Mouse (Mus musculus) MEL (cell line): ENCODE results near the gene Atp5d. TPM values are rescaled to one million over a fixed set of nuclear protein-coding genes. Genes with fewer than 3 reads are reported as not detected.

Experiments used
- DNase-seq: peaks from one replicate; pipeline ENCODE4 v3.0.0; 2011; ENCODE audit warnings: low read depth, low spot score
- H3K27ac ChIP-seq: 2 replicates; pipeline ENCODE4 v1.5.1; 2012; ENCODE audit warnings: low read depth, mild to moderate bottlenecking, control low read depth, low read length, moderate library complexity; ENCODE audit not compliant: control insufficient read depth
- H3K27me3 ChIP-seq, 2 experiments: fragments of 150-350 bp in 1 of 2; sonication (generic) in 1 of 2; 2 replicates each; pipeline ENCODE4 v1.6.1; 2012; ENCODE audit warnings: low read length in 2 of 2, mild to moderate bottlenecking in 2 of 2, improper control_type of control experiment in 1 of 2, moderate library complexity in 1 of 2; ENCODE audit not compliant: insufficient read depth in 2 of 2, control insufficient read depth in 1 of 2
- H3K36me3 ChIP-seq, 2 experiments: 2 replicates each; pipeline ENCODE4 v1.6.1; 2012 to 2014; ENCODE audit warnings: low read length in 2 of 2, improper control_type of control experiment in 1 of 2, inconsistent platforms in 1 of 2, mild to moderate bottlenecking in 1 of 2; ENCODE audit not compliant: insufficient read depth in 2 of 2, control insufficient read depth in 1 of 2
- H3K4me1 ChIP-seq, 2 experiments: fragments of 150-350 bp in 1 of 2; sonication (generic) in 1 of 2; 2 replicates each; pipeline ENCODE4 v1.6.1; 2012; ENCODE audit warnings: low read length in 2 of 2, improper control_type of control experiment in 1 of 2, mild to moderate bottlenecking in 1 of 2; ENCODE audit not compliant: insufficient read depth in 2 of 2, control insufficient read depth in 1 of 2
- H3K4me3 ChIP-seq, 2 experiments: fragments of 150-350 bp in 1 of 2; sonication (generic) in 1 of 2; 2 replicates each; pipeline ENCODE4 v1.5.1; 2012; ENCODE audit warnings: low read depth in 2 of 2, low read length in 2 of 2, mild to moderate bottlenecking in 2 of 2, moderate library complexity in 2 of 2, control low read depth in 1 of 2, improper control_type of control experiment in 1 of 2; ENCODE audit not compliant: control insufficient read depth in 1 of 2, insufficient read depth in 1 of 2
- H3K79me2 ChIP-seq: 2 replicates; pipeline ENCODE4 v1.6.1; 2012; ENCODE audit warnings: mild to moderate bottlenecking, low read length, moderate library complexity; ENCODE audit not compliant: control insufficient read depth, poor library complexity, insufficient read depth
- H3K9ac ChIP-seq: 2 replicates; pipeline ENCODE4 v1.6.1; 2012; ENCODE audit warnings: low read depth, mild to moderate bottlenecking, control low read depth, low read length, moderate library complexity; ENCODE audit not compliant: control insufficient read depth, poor library complexity, severe bottlenecking
- H3K9me3 ChIP-seq: fragments of 150-350 bp; sonication (generic); replicated peaks from 2 replicates; pipeline ENCODE4 v1.6.1; 2012; ENCODE audit warnings: mild to moderate bottlenecking, low read length, improper control_type of control experiment, moderate library complexity; ENCODE audit not compliant: insufficient read depth
- BHLHE40 ChIP-seq: IDR thresholded peaks from 2 replicates; pipeline ENCODE4 v1.6.1; 2012; ENCODE audit warnings: low read depth, mild to moderate bottlenecking, inconsistent platforms, low read length, improper control_type of control experiment, borderline replicate concordance
- CHD1 ChIP-seq: IDR thresholded peaks from 2 replicates; pipeline ENCODE4 v1.6.1; 2012; ENCODE audit warnings: low read depth, mild to moderate bottlenecking, inconsistent platforms, low read length, improper control_type of control experiment
- CHD2 ChIP-seq: IDR thresholded peaks from 2 replicates; pipeline ENCODE4 v1.6.1; 2011; ENCODE audit warnings: low read length, improper control_type of control experiment
- CTCF ChIP-seq, 3 experiments: IDR thresholded peaks in 2 of 3; conservative IDR thresholded peaks in 1 of 3; 2 replicates each; pipeline ENCODE4 v1.5.1; 2011 to 2012; ENCODE audit warnings: low read length in 3 of 3, low read depth in 2 of 3, mild to moderate bottlenecking in 2 of 3, improper control_type of control experiment in 1 of 3, inconsistent platforms in 1 of 3, mixed read lengths in 1 of 3, moderate library complexity in 1 of 3; ENCODE audit not compliant: control insufficient read depth in 1 of 3, insufficient read depth in 1 of 3, poor library complexity in 1 of 3, severe bottlenecking in 1 of 3
- E2F4 ChIP-seq: IDR thresholded peaks from 2 replicates; pipeline ENCODE4 v1.6.1; 2011; ENCODE audit warnings: low read depth, low read length, improper control_type of control experiment, borderline replicate concordance
- GABPA ChIP-seq: IDR thresholded peaks from 2 replicates; pipeline ENCODE4 v1.6.1; 2012; ENCODE audit warnings: low read depth, mild to moderate bottlenecking, inconsistent platforms, low read length, improper control_type of control experiment, moderate library complexity
- KAT2A ChIP-seq: conservative IDR thresholded peaks from 2 replicates; pipeline ENCODE4 v1.6.1; 2012; ENCODE audit warnings: low read depth, low read length, improper control_type of control experiment, inconsistent platforms
- MAFK ChIP-seq: IDR thresholded peaks from 2 replicates; pipeline ENCODE4 v1.6.1; 2011; ENCODE audit warnings: low read depth, mild to moderate bottlenecking, low read length, improper control_type of control experiment, borderline replicate concordance
- MAX ChIP-seq: IDR thresholded peaks from 2 replicates; pipeline ENCODE4 v1.6.1; 2011; ENCODE audit warnings: low read length, improper control_type of control experiment
- MEF2A ChIP-seq: IDR thresholded peaks from 2 replicates; pipeline ENCODE4 v1.6.1; 2014; ENCODE audit warnings: low read depth, mild to moderate bottlenecking, inconsistent platforms, low read length, improper control_type of control experiment; ENCODE audit not compliant: poor library complexity, insufficient replicate concordance, severe bottlenecking; ENCODE audit errors: extremely low read depth
- MYB ChIP-seq: IDR thresholded peaks from 2 replicates; pipeline ENCODE4 v1.6.1; 2011; ENCODE audit warnings: mild to moderate bottlenecking, low read depth, low read length, improper control_type of control experiment
- NRF1 ChIP-seq: IDR thresholded peaks from 2 replicates; pipeline ENCODE4 v1.6.1; 2014; ENCODE audit warnings: low read depth, mild to moderate bottlenecking, inconsistent platforms, low read length, improper control_type of control experiment, moderate library complexity; ENCODE audit not compliant: poor library complexity, insufficient read depth, severe bottlenecking
- POLR2AphosphoS2 ChIP-seq: IDR thresholded peaks from 2 replicates; pipeline ENCODE4 v1.6.1; 2011; ENCODE audit warnings: low read length, improper control_type of control experiment
- POLR2AphosphoS5 ChIP-seq: IDR thresholded peaks from 2 replicates; pipeline ENCODE4 v1.6.1; 2012; ENCODE audit warnings: low read depth, borderline replicate concordance, mild to moderate bottlenecking, inconsistent platforms, low read length, moderate library complexity, mixed read lengths
- TCF12 ChIP-seq: IDR thresholded peaks from 2 replicates; pipeline ENCODE4 v1.6.1; 2014; ENCODE audit warnings: low read depth, mild to moderate bottlenecking, inconsistent platforms, low read length, improper control_type of control experiment, moderate library complexity
- UBTF ChIP-seq: IDR thresholded peaks from 2 replicates; pipeline ENCODE4 v1.6.1; 2012; ENCODE audit warnings: low read depth, mild to moderate bottlenecking, inconsistent platforms, low read length, improper control_type of control experiment, moderate library complexity, borderline replicate concordance; ENCODE audit not compliant: insufficient read depth
- USF2 ChIP-seq, 2 experiments: IDR thresholded peaks; 2 replicates each; pipeline ENCODE4 v1.6.1; 2011 to 2012; ENCODE audit warnings: improper control_type of control experiment in 2 of 2, low read length in 2 of 2, borderline replicate concordance in 1 of 2, inconsistent platforms in 1 of 2, low read depth in 1 of 2, mild to moderate bottlenecking in 1 of 2; ENCODE audit not compliant: insufficient read depth in 1 of 2
- ZNF384 ChIP-seq: IDR thresholded peaks from 2 replicates; pipeline ENCODE4 v1.6.1; 2012; ENCODE audit warnings: low read depth, mild to moderate bottlenecking, inconsistent platforms, low read length, improper control_type of control experiment
- polyA plus RNA-seq, 2 experiments: library from polyadenylated mRNA; stranded (reverse) in 1 of 2; unstranded in 1 of 2; fragments of >175 nt in 1 of 2; fragments of >200 nt in 1 of 2; gene quantifications; 2 replicates each; pipeline versions ENCODE4 v1.2.1 to v1.2.4; 2012; ENCODE audit warnings: low replicate concordance in 2 of 2, low read depth in 1 of 2; ENCODE audit not compliant: insufficient read length in 2 of 2, insufficient read depth in 1 of 2, missing spikeins in 1 of 2
- total RNA-seq: library from RNA; depleted of rRNA; stranded (reverse); fragments of 300-350 nt; gene quantifications from 2 replicates; pipeline ENCODE4 v1.2.3, GENCODE M21; 2012

The Atp5d gene
- total and polyA plus RNA-seq, 3 experiments = 300 to 657 (median 308) TPM

GRCm38 (mm10) chr10:80138553-80139438, at the start of gene Atp5d (continued):
- TF ChIP-seq GABPA (no peak), CHD2 (no peak), CTCF (IDR thresholded peaks at IDR 0.05 in 2 of 3, conservative IDR thresholded peaks at IDR 0.05 in 1 of 3; ENCODE audit: control insufficient read depth in 1 of 3, insufficient read depth in 1 of 3, low read depth in 2 of 3, low read length in 3 of 3, poor library complexity in 1 of 3, severe bottlenecking in 1 of 3) (no peak), UBTF (no peak), E2F4 (no peak)

- no peaks in the 10 kb centered on the region for H3K4me1 ChIP-seq
- DNase-seq = no peak
- no peak overlapping the region for H3K4me3 ChIP-seq
- H3K79me2 ChIP-seq = no peaks in the 10 kb centered on the region; the same call in 1 of the 2 replicates
- H3K27me3 ChIP-seq = no peaks in the 10 kb centered on the region
- TF ChIP-seq NRF1 (no peak), CHD2 (no peak), ZNF384 (no peak), POLR2AphosphoS5 (no peak)
- no peak overlapping the region for H3K9ac ChIP-seq
- no peak overlapping the region for H3K27ac ChIP-seq
- H3K9me3 ChIP-seq = no peaks in the 10 kb centered on the region
- no peaks in the 10 kb centered on the region; a peak in 1 of 4 replicates for H3K36me3 ChIP-seq
Observed at GRCm38 (mm10) chr10:80089146-80089545, 49.3 kb upstream of the Atp5d start.

- no peaks in the 10 kb centered on the region for H3K4me1 ChIP-seq
Observed at GRCm38 (mm10) chr10:80091527-80091926, 46.9 kb upstream of the Atp5d start.

More at GRCm38 (mm10) chr10:80091527-80091926, 46.9 kb upstream of the Atp5d start:
- peaks cover 3% of the 10 kb centered on the region; the same call in 1 of the 2 replicates for H3K79me2 ChIP-seq
- no peaks in the 10 kb centered on the region for H3K36me3 ChIP-seq
- DNase-seq = no peak
- no peak overlapping the region for H3K9ac ChIP-seq
- no peak for TF ChIP-seq UBTF
- TF ChIP-seq MEF2A = no peak
- TF ChIP-seq TCF12 = no peak
- no peak for TF ChIP-seq MYB
- no peak for TF ChIP-seq CHD1
- TF ChIP-seq USF2 (IDR thresholded peaks at IDR 0.05; ENCODE audit: borderline replicate concordance in 1 of 2, insufficient read depth in 1 of 2, low read depth in 1 of 2, low read length in 2 of 2) = no peak
- TF ChIP-seq MAFK = no peak
- TF ChIP-seq POLR2AphosphoS2 = no peak
- TF ChIP-seq KAT2A = no peak
- TF ChIP-seq BHLHE40 = no peak
- TF ChIP-seq MAX = no peak
- H3K27ac ChIP-seq = no peak overlapping the region
- H3K27me3 ChIP-seq = no peaks in the 10 kb centered on the region
- H3K4me3 ChIP-seq = no peak overlapping the region
- no peaks in the 10 kb centered on the region for H3K9me3 ChIP-seq
